Mouse (Mus musculus): ENCODE data around the gene Gm17428.
"Not testable (repeated sequence)": the region's sequence is repeated elsewhere in the genome, so short reads cannot be mapped to it uniquely, and the experiment has no call there.

The Gm17428 gene

DNA sequence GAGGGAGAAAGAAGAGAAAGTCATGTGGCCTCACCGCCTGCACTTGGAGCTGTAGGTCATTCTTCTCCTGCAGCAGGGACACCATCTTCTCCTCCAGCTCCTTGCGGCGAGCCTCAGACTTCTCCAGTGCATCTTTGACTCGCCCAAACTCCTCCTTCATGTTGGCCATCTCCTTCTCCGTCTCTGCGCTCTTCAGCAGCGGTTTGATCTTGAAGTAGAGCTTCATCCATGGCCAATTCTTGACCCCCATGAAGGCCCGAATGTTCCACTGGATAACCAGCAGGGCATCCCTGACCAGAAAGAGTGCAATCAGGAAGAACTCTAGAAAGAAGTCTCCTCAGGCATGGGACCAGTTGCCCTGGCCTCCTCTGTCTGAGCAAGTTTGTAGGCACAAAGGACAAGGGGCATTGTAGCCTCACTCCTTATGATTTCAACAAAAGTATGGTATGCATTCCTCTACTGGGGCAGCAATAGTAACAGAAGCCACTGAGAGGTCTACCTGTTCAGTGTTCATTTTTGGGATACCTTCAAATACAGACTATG lies 23.0 kb upstream of the Gm17428 start:
- no peak for DNase-seq

DNA sequence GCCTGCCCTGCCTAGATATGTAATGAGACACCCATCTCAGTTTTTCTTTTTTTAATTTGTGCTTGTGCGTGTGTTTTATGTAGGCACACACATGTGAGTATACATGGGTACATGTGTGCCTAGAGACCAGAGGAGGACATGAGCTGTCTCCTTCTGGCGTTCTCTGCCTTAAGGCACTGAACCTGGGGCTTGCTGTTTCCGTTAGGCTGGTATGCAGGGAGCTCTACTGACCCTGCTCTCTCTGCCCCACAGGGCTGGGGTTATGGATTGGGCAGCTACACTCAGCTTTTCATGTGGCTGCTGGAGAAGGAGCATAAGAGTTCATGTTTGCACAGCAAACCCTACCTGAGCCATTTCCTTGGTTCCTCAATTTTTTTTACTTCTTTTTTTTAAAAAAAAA lies 22.3 kb upstream of the Gm17428 start:
- DNase-seq = no peak

DNA sequence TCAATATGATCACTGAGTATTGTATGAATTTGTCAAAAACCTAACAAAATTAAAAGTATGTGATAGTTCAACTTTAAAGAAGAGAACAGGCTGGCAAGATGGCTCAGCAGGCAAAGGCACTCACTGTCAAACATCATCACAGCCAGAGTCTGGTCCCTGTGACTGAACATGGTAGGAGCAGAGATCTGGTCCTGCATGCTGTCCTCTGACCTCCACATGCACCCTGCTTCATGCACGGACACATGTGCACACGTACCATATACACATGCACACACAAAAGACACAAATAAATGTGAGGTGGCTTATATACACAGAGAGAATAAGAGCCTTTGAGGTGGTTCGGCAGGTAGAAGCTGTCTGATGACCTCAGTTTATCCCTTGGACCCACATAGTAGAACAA lies 21.3 kb upstream of the Gm17428 start:
- no peak for DNase-seq

DNA sequence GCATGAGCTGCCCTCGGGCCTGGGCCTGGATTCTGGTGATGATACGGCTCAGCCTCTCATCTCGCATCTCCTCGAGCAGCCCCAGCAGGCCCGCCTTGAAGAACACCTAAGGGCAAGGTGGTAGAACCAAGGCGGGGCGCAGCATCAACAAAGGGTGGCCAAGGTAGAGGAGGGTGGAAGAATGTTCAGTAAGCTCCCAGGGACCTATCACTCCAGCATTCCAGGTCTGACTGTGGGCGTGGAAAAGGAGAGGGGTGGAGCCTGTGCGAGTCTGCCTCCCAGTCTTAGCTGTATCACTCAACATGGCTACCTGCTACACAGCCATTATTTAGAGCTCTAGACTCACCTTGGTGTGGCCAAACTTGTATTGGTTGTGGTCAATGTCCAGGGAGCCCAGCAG lies 20.2 kb upstream of the Gm17428 start:
- no peak for DNase-seq

DNA sequence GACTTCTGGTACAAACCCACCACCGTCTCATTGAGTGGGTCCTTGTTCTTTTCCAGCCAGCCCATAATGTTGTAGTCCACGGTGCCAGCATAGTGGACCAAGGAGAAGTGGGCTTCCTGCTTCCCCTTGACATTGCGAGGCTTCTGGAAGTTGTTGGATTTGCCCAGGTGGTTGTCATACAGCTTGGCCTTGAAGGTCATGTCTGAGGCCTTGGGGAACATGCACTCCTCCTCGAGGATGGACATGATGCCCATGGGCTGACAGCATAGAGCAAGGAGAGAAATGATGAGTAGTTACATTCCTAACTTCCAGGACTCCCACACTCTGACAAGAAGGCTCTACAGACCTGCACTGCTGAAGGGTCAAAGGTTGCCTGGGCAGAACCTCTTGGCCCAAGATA lies 18.2 kb upstream of the Gm17428 start:
- DNase-seq = no peak

DNA sequence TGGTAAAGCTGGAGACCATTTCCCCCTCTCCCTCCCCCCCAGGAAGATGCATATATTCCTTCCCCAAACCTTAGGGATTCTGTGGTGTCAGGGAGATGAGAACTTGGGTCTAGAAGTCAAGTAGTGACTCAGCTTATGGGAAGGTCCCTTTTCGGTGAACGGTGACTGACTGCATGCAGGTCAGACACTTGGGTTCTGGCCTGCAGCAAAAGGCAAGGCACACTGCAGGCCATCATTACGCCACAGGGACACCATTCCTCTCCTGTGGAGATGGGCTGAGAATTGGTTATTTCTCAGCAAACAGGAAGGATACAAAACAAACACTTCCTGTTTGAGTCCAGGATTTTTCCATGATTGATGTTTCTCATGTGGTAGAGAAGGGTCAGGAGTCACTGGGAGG lies 17.5 kb upstream of the Gm17428 start:
- no peak for DNase-seq

DNA sequence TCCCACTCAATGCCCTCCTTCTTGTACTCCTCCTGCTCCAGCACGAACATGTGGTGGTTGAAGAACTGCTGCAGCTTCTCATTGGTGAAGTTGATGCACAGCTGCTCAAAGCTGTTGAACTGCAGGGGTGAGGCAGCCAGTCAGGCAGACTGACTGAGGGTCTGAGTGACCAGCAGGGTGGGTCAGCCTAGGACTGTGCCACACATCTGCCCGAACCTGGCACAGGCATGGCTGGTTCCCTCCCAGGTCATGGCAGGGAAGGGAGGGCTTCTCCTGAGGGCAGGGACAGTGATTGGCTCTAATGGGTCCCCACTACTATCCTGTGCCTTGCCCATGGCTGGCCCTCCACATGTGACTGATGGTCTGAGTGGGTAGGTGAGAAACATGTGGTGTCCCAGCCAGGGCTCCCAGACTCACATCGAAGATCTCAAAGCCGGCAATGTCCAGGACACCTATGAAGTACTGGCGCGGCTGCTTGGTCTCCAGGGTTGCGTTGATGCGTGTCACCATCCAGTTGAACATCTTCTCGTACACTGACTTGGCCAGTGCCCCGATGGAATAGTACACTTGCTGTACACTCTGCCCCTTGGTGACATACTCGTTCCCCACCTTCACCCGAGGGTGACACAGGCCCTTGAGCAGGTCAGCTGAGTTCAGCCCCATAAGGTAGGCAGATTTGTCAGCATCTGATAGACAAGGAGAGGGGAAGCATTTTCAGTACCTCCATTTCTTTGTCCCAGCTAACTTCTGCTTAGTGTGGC lies 16.7 kb upstream of the Gm17428 start:
- not testable (repeated sequence) for DNase-seq

DNA sequence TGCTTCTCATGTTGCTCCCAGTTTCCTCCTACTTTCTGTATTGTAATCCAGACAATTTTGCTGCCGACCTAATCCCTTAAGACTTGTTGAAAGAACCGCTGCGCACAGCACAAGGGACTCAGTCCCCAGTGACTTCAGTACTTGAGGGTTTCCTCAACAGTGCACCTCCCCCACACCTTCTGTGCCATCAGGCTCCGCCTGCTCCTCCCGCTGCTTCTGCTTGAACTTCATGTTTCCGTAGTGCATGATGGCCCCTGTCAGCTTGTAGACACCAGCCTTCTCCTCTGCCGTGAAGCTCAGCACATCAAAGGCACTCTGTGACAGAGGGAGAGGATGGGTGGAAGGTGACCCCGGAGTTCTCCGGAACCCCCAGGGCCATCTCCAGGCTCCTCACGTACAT lies 16.0 kb upstream of the Gm17428 start:
- DNase-seq = no peak

DNA sequence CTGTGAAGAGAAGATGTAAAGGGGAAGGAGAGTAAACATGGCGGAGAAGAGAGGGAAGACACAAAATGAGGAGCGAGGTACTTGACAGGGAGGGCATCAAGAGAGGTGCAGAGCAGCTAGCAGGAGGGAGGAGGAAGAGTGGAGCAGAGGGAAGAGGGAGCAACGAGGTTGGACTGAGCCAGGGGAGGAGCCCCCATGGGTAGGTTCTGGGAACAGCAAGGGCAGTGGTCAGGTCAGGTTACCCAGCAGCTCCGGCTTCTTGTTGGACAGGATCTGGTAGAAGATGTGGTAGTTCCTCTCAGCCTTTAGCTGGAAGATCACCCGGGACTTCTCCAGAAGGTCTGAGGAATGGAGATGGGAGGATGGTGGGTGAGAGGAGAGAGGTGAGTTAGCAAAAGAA lies 15.2 kb upstream of the Gm17428 start:
- no peak for DNase-seq

DNA sequence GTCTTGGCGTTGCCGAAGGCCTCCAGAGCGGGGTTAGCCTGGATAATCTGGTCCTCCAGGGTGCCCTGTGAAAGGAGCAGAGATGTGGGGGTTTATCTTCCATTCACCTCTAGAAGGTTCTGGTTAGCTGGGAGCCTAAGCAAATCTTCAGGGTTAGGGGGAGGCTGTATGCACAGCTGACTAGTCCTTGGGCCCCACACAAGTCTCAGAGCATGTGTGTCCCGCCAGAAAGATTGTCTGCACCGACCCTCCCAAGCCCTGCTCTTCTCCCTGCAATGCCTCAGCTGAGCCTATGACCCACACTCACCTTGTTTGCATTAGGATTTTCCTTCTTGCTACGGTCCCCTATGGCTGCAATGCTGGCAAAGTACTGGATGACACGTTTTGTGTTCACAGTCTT lies 14.0 kb upstream of the Gm17428 start:
- DNase-seq = no peak

DNA sequence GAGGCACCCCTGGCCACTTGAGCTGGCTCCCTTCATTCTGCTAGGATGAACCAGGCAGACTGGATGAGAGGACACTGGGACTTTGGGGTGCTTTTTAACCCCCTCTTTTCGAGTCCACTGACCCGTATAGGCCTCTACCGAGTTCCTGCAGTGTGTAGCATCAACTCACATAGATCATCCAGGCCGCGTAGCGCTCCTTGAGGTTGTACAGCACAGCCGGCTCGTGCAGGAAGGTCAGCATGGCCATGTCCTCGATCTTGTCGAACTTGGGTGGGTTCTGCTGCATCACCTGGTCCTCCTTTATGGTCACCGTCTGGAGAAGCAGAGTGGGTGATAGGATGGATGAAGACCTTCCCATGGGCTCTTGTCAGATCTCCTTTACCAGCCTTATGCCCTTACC lies 13.0 kb upstream of the Gm17428 start:
- no peak for DNase-seq

DNA sequence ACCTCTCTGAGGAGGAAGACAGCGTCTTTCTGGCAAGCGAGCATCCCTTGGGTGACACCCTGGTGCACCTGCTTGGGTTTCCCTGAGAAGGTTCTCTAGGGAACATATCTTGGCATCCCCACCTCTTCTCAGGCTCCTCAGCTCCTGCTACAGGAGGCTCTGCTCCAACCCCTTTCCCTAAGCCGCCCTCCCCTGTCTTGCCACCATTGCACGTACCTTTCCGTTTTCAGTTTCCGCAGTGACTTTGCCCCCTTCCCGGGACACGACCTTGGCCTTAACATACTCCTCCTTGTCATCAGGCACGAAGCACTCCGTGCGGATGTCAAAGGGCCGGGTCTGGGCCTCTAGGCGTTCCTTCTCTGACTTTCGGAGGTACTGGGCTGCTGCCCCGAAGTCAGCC lies 11.7 kb upstream of the Gm17428 start:
- DNase-seq = no peak

DNA sequence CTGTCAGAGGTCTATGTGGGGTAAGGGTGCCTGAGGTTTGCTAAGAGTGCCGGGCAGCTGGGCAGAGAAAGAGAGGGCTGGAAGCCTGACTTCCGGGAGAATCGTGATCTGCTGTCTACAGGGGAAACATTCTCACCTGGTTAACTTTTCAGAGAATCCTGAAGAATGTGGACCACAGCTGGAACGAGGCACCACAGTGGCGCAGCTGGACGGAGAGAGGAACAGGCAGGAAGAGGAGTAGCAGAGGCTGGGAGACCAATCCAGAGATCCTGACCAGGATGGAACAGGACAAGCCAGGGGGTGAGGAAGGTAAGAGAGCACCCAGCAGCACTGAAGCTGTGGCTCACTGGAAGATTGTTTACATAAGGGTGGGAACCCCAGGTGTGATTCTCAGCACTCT lies 11.1 kb upstream of the Gm17428 start:
- DNase-seq = no peak

DNA sequence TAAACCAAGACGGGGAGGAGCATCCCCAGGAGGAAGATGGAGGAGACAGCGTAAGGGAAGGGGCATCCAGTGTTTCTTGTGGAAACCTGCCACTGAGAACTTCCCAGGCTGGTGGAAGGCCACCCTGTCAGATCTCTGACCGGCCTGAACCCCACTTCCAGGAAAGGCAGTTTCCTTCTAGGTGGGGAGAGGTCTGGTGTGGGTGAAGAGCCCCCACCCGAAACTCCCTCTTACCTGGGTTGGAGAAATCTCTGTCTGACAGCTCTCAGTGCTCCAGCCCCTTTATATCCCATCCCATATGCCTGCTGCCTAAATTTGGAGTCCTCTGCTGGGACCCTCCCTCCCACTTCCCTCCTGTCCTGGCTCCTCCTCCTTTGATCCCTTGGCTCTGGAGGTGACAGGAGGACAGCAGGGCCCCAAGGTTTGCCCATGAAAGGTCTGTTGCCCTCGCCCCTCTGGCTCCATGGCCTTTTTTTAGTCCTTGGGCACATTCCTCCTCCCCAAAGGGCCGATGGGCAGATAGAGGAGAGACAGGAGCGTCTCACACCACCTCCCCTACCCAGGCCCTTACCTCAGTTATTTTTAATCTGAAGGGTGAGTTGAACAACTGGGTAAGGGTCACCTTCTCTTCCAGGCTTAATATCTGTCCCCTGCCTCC lies 10.3 kb upstream of the Gm17428 start, which contains the start of gene Myh6:
Gene Myh6 (minus strand): TSS at position 608 of the 658 bp plus-strand sequence.
- no peak for DNase-seq

DNA sequence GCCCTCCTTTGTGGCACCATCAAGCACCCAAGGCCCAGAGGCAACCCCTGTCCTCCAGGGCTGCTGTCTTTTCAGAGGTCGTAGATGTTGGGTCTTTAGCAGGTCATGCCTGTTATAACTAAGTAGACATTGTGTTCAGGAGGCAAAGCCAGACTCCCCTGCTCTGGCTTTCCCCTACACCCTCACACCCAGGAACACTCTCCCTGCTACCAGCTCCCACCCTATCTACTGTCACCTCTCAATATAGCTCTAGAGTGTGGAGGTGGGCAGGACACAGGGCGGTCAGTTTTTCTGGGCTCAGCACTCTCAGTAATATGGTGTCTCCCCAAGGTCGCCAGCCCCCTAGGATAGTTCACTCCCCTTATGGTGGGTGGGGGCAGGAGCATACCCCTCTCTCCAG lies 8.9 kb upstream of the Gm17428 start:
- DNase-seq = no peak

DNA sequence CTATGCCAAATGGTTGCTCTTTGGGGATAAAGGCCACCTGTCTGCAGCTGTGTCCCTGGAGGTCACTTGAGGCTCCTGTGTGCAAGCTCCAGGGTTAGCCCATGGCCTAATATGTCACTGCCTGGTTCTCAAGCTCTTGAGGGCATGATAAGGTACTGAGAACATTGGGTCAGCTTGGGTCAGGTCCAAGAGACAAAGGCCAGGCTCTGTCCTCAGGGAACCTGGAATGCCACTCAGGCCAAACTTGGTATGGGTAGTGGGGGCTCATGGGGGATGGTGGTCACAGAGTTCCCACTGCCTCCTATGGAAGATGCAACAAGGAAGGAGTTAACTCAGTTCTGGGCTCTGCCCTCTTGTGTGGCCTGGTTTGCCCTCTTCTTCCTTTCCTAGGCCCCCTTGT lies 8.4 kb upstream of the Gm17428 start:
- no peak for DNase-seq

DNA sequence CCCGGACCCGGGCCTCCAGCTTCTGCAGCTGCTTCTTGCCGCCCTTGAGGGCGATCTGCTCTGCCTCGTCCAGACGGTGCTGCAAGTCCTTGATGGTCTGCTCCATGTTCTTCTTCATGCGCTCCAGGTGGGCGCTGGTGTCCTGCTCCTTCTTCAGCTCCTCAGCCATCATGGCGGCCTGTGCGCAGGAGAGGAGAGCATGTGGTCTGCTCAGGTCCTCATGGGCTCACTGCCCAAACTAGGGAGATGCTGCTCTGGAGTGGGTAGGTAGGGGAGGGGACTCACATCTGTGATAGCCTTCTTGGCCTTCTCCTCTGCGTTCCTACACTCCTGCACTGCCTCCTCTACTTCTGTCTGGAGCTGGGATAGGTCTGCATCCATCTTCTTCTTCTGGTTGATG lies 3.9 kb upstream of the Gm17428 start:
- DNase-seq = not testable (repeated sequence)

DNA sequence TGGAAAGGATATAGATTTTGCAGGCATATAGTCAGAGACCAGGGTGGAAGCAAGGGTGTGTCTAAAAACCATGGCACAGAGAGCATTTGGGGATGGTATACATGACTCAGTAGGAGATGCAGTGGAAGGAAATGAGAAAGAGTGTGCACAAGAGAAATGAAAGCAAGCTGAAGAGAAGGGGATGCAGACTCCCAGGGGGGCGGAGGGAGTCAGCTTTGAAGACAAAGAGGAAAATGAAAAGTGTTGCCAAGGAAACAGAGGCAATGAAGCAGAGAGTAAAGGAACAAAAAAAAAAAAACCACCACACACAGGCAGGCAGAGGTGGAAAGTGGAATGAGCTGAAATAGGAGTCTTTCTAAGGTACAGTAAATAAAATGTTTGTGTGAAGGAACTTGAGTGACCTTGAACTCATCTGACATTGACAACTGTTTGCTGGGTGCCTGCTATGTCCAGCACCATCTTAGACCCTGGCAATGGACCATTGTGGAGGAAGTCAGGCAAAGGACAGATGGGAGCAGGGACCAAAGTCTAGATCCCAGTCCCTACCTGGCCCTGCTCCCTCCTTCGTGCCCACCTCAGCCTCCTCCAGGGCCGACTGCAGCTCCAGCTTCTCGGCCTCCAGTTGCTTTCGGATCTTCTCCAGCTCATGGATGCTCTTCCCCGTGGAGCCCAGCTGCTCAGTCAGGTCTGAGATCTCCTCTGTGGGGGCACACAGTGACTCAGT lies 2.5 kb upstream of the Gm17428 start:
- DNase-seq = no peak

DNA sequence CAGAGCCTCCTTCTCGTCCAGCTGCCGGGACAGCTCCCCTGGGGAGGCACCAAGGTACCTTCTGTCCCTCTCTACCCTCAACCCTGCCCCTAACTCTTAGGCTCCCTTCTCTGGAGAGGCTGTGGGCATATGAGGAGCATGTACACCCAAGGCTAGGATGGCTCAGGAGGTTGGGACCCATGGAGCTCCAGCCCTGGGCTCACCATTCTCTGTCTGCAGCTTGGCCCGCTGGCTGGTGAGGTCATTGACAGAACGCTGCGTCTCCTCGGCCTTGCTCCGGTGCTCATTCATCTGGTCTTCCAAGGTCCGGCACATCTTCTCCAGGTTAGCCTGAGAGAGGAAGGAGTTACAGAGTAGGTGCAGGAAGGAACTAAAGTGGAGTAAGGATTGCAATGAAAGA lies 1.9 kb downstream of the Gm17428 start:
- no peak for DNase-seq

DNA sequence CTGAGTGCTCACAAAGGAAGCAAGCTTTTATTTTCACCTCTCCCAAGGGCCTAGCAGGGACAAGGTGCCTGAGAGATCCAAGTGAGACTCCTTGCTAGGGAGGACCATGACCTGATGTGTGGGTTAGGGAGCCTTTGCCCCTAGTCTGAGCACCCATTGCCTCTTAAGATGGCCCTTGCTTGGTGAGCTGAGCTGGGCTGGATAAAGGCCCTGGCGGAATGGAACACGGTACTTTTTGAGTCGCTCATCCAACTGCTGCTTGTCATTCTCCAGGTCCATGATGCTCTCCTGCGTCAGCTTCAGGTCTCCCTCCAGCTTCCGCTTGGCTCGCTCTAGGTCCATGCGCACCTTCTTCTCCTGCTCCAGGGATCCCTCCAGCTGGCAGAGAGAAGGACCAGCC lies 5.2 kb downstream of the Gm17428 start:
- no peak for DNase-seq

DNA sequence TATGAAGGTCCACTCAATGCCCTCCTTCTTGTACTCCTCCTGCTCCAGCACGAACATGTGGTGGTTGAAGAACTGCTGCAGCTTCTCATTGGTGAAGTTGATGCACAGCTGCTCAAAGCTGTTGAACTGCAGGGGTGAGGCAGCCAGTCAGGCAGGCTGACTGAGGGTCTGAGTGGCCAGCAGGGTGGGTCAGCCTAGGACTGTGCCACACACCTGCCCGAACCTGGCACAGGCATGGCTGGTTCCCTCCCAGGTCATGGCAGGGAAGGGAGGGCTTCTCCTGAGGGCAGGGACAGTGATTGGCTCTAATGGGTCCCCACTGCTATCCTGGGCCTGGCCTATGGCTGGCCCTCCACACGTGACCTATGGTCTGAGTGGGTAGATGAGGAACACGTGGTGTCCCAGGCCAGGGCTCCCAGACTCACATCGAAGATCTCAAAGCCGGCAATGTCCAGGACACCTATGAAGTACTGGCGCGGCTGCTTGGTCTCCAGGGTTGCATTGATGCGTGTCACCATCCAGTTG lies 11.7 kb downstream of the Gm17428 start:
- not testable (repeated sequence) for DNase-seq

DNA sequence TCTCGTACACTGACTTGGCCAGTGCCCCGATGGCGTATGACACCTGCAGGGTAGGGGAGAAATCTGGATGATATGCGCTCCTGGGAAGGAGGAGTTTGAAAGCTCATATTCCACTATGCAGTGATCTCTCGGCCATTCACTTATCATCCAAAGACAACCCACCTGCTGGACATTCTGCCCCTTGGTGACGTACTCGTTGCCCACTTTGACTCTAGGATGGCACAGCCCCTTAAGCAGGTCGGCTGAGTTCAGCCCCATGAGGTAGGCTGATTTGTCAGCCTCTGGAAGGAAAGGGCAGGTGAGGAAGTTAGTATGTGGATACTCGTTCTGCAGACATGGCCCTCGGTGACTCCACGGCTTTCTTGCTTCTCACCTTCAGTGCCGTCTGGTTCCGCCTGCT lies 12.1 kb downstream of the Gm17428 start:
- DNase-seq = no peak

DNA sequence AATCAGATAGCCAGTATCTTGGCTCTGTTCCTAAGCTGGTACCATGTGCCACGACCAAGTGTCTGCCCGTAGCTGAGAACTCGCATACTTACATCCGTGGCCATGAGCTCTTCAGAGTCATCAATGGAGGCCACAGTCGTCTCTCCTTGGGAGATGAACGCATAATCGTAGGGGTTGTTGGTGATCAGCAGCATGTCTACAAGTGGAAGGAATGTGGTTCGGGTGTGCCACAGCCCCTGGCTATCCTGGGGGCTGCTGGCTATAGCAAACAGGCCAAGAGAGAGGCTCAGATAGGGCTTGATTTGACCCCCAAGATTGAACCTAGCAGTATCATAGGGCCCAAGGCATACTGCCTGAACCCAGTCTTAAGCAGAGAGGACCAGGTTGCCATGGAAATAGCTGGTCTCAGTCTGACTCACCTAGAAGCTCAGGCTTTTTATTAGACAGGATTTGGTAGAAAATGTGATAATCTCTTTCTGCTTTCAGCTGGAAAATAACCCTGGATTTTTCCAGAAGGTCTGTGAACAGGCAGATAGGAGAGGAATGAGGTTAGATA lies 13.2 kb downstream of the Gm17428 start:
- no peak for DNase-seq

Data from cerebellum, postnatal 14 days (tissue).